Mouse (Mus musculus): ENCODE results near the gene Gm20388.

DNA sequence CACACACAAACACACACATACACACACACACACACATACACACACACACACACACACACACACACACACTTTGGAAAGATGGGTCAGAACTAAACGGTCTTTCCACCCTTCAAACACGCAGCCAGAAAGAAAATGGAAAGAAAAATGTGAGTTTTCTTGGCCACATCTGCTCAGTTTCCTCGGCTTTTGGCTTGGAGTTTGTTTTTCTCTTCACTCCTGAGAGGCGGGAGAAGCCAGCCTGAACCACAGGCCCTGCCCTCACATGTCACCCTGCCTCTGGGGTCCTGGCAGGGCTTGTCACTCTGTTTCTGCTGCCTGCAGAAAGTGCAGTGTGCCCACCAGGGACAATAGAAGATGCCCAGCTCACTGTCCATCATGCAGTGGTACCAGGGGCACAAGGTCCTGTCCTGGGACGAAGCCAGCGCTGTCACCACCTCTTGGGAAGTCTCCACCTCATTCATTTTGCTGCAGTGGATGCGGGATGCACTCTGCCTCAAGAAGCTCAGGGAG lies 2189.1 kb downstream of the Gm20388 start:
- no peak for TF ChIP-seq POLR2A (IDR thresholded peaks at IDR 0.05; ENCODE audit: borderline replicate concordance, extremely low read depth, insufficient read depth, insufficient read length, poor library complexity, severe bottlenecking)
- TF ChIP-seq CTCF (IDR thresholded peaks at IDR 0.05; ENCODE audit: borderline replicate concordance, extremely low read depth, insufficient read depth, insufficient read length), result no peak

All from brain, embryonic 14.5 days (tissue).